Mouse (Mus musculus) cerebellum, adult 18-20 months (tissue): ENCODE measurements around the gene Dbn1.

Experiments used
- DNase-seq, 2 experiments: peaks; one replicate each; pipeline ENCODE4 v3.0.0; 2021

Dbn1 gene

DNA sequence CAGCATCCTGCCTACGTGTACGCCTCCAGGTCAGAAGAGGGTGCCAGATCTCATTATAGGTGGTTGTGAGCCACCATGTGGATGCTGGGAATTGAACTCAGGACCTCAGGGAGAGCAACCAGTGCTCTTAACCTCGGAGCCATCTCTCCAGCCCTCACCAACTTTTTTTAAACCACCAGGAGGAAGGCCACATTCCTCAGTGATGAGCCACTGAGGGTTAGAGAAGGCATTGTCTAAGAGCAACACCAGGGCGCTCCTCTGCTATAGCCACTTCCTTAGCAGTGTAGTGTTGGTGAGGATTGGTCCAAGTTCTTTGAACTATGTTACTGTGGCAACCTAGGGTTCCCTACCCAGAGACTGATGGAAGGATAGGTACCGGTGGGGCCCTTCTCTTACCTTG is 12.2 kb downstream of the Dbn1 start:
- DNase-seq, result no peak

DNA sequence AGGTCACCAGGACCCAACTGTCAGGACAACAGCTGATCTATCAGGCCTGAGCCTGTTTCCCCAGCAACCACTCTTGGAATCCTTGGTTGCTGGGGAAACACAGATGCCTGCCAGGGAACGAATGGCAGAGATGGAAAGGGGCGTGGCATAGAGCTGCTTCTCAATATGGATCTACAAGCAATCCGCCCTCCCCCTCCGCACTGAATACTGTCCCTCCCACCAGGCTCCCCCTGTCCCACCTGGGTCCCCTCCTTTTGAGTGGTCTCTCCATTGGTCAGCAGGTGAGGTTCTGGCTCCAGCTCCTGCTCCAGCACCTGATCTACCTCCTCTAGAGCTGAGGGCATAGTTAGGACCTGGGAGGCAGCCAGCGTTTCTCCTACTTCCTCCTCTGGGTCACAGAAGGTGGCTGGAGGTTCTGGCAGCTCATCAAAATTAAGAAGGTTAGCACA is 13.3 kb downstream of the Dbn1 start:
- peak in 1 of 2 experiments; percentile 40 for DNase-seq

DNA sequence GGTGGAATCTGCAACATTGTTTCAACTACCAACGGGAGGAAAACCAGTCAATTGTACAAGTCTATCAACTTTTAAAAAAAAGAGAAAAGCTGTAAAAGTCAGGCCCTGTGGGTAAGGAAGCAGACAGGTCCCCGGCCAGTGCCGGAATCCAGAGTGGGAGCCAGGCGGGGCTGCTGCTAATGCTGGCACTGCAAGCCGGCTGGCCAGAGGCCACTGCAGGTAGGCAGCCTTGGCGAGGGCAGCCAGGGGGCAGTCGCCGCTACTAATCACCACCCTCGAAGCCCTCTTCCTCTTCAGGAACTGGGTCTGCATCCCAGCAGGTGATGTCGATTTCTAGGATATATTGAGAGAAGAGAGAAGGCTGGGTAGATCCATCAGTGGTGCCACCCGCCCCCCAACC is 13.9 kb downstream of the Dbn1 start:
- DNase-seq, result no peak

DNA sequence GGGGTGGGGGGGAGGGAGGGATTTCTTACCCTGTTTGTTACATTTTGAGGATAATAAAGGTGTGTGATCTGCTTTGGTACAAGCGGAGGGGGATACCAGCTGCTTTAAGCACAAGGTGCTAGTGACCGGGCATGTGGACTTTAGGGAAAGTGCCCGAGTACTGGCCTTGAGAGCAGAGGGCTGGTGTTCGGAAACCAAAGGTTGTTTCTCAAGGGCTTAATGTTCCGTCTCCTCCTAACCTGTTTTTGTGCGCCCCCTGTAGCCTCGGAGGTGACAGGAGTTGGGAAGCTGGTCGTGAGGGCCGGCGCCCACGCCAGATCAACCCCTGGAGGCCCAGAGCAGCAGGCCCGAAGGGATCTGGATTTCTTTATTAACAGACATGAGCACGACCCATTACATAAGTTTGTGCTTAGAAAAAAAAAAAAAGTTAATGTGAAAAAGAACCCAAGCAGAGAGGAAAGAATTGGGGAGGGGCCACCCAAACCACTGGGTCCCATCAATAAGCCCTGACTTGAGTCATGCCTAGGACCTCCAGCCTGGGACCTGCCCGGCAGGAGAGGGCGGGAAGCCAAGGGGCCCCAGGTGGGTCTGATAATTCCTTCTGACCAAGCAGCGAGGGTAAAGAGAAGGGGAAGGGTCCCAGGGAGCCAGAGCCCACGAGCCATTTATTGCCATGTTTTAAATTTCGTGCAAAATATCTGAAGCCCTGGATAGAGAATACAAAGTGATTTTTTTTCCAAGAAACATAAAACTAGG is 14.7 kb downstream of the Dbn1 start:
- peak in 1 of 2 experiments; percentile 26 for DNase-seq

DNA sequence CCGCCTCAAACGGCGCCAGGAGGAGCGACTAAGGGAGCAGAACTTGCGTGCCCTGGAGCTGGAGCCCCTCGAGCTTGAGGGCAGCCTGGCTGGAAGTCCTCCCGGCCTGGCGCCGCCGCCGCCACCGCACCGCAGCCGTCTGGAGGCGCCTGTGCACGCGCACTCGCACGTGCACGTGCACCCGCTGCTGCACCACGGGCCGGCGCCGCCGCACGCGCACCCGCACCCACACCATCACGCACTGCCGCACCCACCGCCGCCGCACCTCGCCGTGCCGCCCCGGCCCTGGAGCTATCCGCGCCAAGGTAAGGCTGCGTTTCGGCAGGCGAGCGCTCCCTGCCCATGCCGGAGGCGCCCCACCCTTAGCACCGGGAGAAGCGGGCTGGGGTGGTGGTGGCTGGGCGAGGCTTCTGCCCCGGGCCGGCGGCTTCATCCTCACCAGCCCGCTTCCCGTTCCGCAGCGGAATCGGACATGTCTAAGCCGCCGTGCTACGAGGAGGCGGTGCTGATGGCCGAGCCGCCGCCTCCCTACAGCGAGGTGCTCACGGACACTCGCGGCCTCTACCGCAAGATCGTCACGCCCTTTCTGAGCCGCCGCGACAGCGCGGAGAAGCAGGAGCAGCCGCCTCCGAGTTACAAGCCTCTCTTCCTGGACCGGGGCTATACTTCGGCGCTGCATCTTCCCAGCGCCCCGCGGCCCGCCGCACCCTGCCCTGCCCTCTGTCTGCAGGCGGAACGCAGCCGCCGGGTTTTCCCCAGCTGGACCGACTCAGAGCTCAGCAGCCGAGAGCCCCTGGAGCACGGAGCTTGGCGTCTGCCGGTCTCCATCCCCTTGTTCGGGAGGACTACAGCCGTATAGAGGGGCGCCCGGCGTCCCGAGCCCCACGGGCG is 15.5 kb downstream of the Dbn1 start:
- peak; percentile 49 to 78 for DNase-seq

DNA sequence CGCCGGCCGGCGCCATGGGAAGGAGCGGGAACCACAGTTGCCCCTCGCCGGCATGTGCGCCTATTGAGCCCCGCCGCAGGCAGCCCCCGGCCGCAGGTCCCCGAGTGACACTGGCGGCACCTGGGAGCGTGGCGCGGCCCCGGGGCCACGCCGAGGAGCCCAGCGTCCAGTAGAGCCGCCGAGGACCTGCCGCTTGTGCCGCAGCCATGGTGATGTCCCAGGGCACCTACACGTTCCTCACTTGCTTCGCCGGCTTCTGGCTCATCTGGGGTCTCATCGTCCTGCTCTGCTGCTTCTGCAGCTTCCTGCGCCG is 16.1 kb downstream of the Dbn1 start:
- no peak for DNase-seq

DNA sequence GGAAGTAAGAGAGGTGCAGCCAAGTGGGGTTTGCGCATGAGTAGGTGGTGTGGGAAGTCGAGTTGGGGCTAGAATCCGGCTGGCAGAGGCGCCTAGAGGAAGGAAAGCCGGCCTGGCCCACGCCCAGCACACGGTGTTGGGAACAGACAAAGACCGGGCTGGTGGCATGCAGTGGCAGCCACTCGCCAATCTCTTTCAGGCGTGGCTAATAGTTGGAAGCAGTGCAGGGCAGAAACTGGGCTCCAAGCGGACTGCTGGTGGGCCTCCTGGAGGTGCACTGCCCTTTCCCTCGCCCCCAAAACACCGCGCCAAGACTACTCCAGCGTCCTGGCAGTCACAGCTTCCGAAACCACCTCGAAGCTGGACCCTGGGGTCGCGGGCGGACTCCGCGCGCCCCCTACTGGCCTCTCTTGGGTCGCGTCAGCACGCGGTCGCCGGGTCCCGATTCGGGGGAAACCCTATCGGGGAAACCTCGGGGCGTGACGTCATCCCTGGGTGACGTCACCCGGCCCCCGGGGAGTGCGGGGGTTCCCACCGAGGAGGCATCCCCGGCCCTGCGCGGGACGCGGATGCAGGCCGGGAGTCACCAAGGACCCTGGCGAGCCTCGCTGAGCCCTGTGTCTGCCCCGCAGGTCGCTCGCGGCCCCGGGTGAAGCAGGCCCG is 16.6 kb downstream of the Dbn1 start:
- DNase-seq, result peak; percentile 69 to 88

DNA sequence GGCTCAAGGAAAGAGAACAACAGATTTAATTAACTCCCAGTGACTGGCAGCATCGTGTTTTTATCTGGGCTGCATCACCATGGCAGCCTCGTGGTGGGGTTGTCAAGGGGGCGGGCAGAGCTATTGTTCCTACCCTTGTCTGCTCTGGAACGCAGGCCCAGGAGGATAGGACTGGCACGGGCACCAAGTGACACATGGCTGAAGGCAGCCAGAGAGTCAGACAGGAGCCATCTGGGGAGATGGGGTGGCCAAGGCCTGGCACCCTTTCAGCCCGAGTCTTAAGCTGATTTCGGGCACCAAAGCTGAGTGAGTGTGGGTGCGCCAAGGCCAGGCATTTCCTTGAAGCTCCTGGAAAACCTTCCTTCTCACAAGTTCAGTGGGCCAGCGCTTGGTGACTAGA is 17.5 kb downstream of the Dbn1 start:
- peak; percentile 89 to 91 for DNase-seq

DNA sequence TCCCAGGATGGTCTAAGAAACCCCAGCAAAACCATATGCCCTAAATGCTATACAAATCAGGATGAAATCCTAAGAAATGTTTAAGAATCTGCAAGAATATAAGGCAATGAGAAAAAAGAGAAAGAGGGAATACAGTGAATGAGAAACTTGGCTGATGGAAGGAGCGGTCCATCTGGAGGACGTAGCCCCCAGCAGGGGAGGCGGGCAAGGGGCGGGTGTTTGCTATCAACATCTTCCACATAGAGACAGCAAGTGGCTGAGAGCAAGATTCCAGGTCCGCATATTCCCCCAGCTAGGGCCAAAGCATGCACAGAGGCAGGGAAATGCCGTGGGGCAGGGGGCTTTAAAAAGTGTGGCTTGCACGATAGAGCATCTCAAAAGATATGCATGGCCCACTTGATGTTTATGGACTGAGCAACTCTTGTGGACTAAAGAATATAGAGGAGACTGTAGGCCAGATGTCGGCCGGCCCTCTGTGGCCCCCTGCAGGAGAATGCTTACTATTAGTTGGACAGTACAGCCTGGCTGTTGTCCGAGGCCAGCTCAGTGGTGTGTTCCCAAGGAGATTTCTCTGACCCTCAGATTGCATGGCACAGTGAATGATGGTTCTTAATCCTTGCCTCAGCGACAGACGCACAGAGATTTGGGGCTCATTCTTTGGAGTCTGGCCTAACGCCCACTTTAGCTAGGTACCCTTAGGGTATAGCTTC is 18.9 kb downstream of the Dbn1 start:
- no peak for DNase-seq

DNA sequence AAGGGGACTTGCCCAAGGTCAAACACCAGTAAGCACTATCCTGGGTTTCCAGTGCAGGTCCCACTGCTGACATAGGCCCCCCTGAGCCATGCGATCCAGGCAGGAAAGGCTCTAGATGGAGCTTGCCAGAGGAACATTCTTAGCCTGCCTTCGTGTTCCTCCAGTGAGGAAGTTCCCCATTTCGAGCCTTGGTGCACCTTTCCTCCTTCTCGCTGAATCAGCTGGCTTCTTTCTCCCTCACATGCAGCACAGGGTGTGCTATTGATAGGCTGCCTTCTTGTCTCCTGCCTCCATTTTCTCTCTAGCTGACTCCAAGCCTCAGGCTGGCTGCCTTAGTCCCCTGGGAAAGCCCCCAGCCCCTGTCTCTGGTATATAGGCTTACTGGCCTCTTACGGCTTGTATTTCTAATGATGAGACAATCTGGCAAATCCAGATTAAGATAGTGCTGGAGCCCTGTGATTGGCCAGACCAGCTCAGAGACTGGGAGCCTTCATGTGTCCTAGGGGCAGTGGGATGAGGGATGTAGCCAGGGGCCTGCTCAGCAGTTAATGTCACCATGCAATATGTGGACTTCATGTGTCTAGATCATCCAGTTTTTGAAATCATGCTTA is 22.0 kb downstream of the Dbn1 start:
- no peak for DNase-seq

DNA sequence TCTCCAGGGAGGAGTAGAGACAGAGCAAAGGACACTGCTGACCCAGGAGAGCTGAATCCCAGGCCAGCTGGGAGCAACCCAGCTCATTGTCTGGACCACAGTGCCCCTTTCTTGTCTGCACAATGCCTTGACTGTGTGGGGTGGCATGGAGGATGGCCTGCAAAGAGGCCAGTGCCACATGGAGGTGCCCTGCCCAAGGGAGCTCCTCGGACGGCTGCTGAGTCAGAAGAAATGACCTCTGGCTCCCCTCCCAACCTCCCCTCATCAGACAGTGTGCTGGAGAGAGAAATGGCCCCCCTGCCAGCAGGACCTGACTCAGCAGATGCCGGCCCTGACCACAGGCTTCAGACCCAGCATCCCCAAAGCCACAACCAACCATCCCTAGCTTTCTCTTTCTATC is 22.7 kb downstream of the Dbn1 start:
- DNase-seq, result peak; percentile 27 to 28

DNA sequence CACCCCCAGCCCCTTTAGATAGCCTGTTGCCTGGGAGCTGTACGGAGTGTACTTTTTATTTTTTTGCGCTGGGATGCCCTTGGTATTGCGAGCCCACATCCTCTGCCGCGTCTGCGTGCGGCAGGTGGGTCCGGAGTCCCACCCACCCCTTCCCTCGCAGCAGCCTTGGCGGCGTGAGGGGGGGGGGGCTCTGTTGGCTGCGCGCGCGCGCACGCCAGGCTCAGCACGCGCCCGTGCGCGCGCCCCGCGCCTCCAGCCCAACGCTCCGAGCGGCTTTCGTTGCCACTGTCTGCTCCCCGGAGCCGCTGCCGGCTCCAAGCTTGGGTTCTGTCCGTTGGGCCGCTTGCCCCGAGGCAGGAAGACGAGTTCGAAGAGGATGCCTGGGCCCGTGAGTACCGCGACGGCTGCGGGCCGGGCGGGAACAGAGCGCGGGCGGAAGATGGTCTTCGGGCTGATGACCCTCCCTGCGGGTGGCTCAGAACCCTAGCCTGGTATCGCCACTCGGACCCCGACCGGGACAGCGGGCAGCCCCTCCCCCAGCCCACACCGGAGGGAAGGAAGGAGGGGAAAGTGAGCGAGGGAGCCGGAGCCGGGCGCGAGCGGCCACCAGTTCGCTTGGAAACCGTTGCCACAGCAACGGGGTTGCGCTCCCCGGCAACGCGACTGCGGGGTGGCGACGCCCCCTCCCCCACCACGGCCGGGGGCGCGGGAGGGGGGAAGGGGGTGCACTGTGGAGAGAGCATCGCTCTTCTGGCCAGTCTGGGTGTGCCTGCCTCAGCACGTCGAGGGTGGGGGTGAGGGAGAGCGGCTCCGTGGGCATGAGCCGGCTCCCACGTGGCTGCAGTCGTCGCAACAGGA is 23.7 kb downstream of the Dbn1 start, which contains the start of gene Prr7:
Prr7 (plus strand) TSS at position 241 of the 858 bp plus-strand sequence.
- peak; percentile 40 to 61 for DNase-seq

DNA sequence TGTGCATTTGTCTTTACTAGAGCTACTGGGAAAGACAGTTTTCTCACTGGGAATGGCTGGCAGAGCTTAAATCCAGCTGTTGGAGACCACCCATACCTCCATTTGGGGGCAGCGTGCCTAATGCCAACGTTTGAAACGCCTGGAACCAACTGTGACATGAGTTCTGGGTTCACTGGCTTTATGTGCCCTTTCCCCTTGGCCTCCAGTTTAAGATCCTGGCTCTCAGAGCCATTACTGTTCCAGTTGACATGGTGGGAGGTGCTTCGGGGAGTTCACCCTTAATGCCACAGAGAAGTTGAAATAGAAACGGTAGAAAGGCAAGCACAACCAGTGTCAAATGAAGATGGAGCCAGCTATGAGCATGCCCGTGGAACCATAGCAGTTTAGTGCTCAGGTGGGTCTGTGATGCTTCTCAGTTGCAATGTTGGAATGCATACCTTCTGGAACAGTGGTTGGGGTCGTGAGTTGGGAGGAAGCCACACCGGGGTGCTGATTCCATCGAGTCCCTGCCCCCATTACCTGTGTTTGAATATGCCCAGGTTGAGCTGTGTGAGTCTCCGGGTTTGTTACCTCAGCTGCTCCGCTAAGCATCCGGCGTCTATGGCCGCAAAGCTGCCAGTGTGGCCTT is 24.4 kb downstream of the Dbn1 start:
- DNase-seq, result no peak

DNA sequence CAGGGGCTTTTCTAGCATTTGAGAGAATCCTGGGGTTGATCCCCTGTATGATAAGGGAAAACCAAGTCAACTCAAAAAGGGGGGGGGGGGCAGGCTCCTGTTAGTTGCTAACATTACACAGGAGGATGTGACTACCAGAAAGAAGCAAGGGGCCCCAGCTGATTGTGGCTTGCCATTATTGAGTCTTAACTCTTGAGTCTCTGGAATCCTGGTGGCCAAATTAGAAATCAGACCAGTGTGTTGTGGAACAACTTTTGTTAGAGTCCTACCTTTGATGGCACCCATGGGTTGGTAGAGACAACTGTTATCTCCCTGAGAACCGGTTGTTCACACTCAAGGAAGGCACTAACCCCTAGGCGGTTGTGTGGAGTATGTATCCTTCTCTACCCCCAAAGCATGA is 24.9 kb downstream of the Dbn1 start:
- DNase-seq, result no peak

DNA sequence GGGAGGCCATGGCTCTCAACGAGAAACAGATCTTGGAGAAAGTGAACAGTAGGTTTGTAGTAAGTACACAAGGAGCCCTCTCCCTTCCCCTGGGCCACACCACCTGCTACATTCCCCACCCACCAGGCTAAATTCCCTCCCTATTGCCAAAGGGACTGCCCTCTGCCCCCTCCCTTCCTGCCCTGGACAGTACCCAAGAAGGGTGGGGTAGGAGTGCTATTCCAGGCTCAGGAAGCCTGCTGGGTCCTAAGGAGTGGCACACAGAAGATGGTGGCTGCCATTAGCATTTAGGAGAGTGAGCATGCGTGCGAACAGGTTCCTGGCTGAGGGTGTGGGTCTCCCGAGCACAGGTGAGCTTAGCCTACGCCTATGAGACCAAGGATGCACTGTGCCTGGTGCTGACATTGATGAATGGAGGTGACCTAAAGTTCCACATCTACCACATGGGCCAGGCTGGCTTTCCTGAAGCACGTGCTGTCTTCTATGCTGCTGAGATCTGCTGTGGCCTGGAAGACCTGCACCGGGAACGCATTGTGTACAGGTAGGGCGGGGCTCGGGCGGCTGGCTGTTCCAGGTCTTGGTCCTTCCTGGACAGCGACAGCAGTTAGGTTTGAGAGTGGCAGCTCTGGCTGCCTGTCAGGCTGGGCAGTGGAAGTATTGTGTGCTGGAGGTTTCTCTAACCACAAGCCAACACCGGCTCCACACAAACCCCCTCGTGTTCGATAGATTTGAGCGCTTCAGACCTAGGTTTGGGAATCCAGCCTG is 35.9 kb downstream of the Dbn1 start:
- no peak for DNase-seq

DNA sequence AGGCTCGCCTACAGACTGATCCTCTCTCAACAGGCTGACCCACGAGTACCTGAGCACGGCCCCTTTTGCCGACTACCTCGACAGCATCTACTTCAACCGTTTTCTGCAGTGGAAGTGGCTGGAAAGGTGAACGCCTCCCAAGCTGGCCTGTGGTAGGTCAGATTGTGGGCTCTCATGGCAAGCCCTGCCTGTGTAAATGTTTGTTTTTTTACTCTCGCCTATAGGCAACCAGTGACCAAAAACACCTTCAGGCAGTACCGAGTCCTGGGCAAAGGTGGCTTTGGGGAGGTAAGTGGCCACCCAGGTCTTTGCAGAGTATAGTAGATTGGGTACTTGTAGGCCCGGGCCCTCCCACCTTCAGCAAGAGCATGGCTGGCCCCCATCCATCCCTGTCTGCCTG is 36.6 kb downstream of the Dbn1 start:
- DNase-seq, result no peak

DNA sequence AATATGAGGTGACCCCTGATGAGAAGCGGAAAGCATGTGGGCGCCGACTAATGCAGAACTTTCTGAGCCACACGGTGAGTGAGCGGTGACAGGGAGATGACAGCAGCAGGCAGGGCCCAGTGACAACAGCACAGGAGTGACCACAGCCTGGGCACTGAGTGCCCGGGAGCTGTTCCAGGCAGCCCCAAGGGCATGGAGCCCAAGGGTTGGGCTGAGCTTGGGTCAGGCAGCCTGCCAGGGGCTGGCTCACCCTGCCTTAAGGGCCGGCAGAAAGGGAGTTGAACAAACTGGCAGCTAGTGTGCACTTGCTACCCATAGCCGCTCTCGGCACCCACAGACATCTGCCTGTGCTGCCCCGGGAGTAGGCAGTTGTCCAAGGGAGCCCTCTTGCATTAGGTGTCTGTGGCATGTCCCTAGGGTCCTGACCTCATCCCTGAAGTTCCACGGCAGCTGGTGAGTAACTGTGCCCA is 37.4 kb downstream of the Dbn1 start:
- peak; percentile 51 to 55 for DNase-seq

DNA sequence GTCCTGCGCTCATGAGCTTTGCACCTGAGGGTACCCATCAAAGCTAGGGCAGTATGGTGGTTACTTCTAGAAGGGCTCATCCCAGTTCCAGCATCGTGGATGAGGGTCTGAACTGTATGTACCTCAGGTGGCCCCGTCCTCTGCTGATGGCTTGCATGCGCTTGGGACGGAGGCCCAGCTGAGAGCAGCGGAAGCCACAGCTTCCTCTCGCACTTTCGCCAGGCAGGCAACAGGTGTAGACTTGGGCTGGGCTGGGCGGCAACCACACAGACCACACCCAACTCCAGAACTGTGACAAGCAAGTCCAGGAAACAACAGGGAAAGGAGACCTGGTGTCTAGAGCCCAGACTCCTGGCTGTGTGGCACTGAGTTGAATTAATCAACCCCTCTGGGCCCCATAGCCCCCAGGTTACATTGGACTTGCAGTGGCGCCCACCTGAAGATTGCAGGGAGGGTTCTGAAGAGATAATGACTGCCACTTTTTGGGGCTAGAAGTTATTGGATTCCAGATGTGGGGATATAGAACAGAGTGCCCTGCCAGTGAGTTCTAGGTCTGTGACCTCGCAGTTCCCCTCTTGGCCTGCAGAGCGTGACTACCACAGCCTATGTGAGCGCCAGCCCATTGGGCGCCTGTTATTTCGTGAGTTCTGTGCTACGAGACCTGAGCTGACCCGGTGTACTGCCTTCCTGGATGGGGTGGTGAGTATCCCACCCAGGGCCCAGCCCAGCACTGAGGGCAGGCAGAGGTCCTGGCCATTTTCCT is 38.1 kb downstream of the Dbn1 start:
- DNase-seq, result no peak

DNA sequence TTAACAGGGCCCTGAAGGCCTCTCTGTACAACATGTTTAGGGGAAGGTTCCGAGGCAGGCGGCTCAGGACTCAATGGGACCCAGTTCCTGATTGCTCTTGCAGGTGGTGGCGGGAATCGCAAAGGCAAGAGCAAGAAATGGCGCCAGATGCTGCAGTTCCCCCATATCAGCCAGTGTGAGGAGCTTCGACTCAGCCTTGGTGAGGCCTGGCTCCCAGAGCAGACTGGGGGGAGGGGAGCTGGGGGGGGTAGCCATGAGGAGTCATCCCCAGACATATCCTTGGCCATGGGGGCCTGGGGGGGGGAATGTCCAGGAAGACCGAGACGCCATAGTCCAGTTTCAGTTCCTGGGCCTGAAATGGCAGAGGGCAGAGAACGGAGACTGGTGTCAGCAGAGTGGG is 38.7 kb downstream of the Dbn1 start:
- DNase-seq, result no peak
